ENCODE assay signal across 16 mouse cellular contexts in genomic region chr1:71579526-71579925, GRCm38 (mm10). TPM values are rescaled to one million over a fixed set of nuclear protein-coding genes. Genes with fewer than 3 reads are reported as not detected.
DNase-seq lines count a peak whose midpoint lies in the region; ATAC-seq lines count a peak whose summit lies in the region.
"Had no signal": no experiment of that assay in that cellular context is flagged by ENCODE, and none has a peak within 500 bp of the region (broad histone marks: within the 10 kb centered on the region; RNA-seq: fewer than 3 reads in every experiment).

No protein-coding gene starts in this region.

- H3K27me3 ChIP-seq in liver, embryonic 15.5 days = no peaks in the 10 kb centered on the region
- no peaks in the 10 kb centered on the region for H3K27me3 ChIP-seq in liver, embryonic 12.5 days (replicated peaks)
- H3K27me3 ChIP-seq: embryonic facial prominence, embryonic 13.5 days; forebrain, embryonic 12.5 days; stomach, embryonic 15.5 days had no signal

- peak; percentile 32 for DNase-seq in gastrocnemius, postnatal 25 days
- DNase-seq in gastrocnemius, adult 8-10 months (ENCODE audit: low spot score in 2 of 2) = no peak
- peak; percentile 40 for DNase-seq in kidney, postnatal 14 days
- DNase-seq in ovary, postnatal 14 days (ENCODE audit: low spot score) = peak; percentile 1
- DNase-seq in embryo, embryonic 9.5 days (ENCODE audit: extremely low spot score) = no peak
- DNase-seq: B cell, adult 2 months; cerebellum, postnatal 36 days; right cerebral cortex, postnatal 4 days; thymus, postnatal 4 days had no signal

- WGBS in liver, embryonic 15.5 days (ENCODE audit: insufficient replicate concordance) = 72% methylated on average over 4 of the region's 4 CpGs
- 80% methylated on average over 4 of the region's 4 CpGs for WGBS in liver, embryonic 12.5 days (ENCODE audit: insufficient replicate concordance)

- H3K4me3 ChIP-seq in liver, embryonic 15.5 days (replicated peaks) = no peak overlapping the region
- no peak overlapping the region for H3K4me3 ChIP-seq in liver, embryonic 12.5 days
- H3K4me3 ChIP-seq: embryonic facial prominence, embryonic 13.5 days; forebrain, embryonic 12.5 days; limb, embryonic 10.5 days; stomach, embryonic 15.5 days had no signal

- peak; percentile 44; the same call in 1 of the 2 replicates for ATAC-seq in liver, embryonic 15.5 days (ENCODE audit: insufficient read depth)
- no peak for ATAC-seq in liver, embryonic 12.5 days
- ATAC-seq in megakaryocyte-erythroid progenitor cell, adult 5-6 weeks (replicated peaks; ENCODE audit: low FRiP score, low TSS enrichment, poor library complexity, severe bottlenecking) = no peak

- no peak overlapping the region for H3K27ac ChIP-seq in liver, embryonic 15.5 days (replicated peaks)
- H3K27ac ChIP-seq in liver, embryonic 12.5 days = no peak overlapping the region
- H3K27ac ChIP-seq: embryonic facial prominence, embryonic 13.5 days; forebrain, embryonic 12.5 days; limb, embryonic 10.5 days; stomach, embryonic 15.5 days had no signal

- H3K36me3 ChIP-seq in liver, embryonic 15.5 days (replicated peaks) = peaks cover 45% of the 10 kb centered on the region
- H3K36me3 ChIP-seq in liver, embryonic 12.5 days = peaks cover 66% of the 10 kb centered on the region

- no peak overlapping the region for H3K4me2 ChIP-seq in liver, embryonic 15.5 days
- H3K4me2 ChIP-seq in liver, embryonic 12.5 days = no peak overlapping the region
- H3K4me2 ChIP-seq: embryonic facial prominence, embryonic 13.5 days; forebrain, embryonic 12.5 days; stomach, embryonic 15.5 days had no signal

- no peaks in the 10 kb centered on the region for H3K4me1 ChIP-seq in liver, embryonic 15.5 days (replicated peaks)
- H3K4me1 ChIP-seq in liver, embryonic 12.5 days = no peaks in the 10 kb centered on the region
- H3K4me1 ChIP-seq: embryonic facial prominence, embryonic 13.5 days; forebrain, embryonic 12.5 days; limb, embryonic 10.5 days; stomach, embryonic 15.5 days had no signal

- no peaks in the 10 kb centered on the region for H3K9me3 ChIP-seq in liver, embryonic 15.5 days (replicated peaks)
- no peaks in the 10 kb centered on the region for H3K9me3 ChIP-seq in liver, embryonic 12.5 days (replicated peaks)
- H3K9me3 ChIP-seq: embryonic facial prominence, embryonic 13.5 days; forebrain, embryonic 12.5 days; limb, embryonic 10.5 days; stomach, embryonic 15.5 days had no signal

- no peak overlapping the region for H3K9ac ChIP-seq in liver, embryonic 15.5 days
- H3K9ac ChIP-seq in liver, embryonic 12.5 days = no peak overlapping the region
- H3K9ac ChIP-seq: embryonic facial prominence, embryonic 13.5 days; forebrain, embryonic 12.5 days; stomach, embryonic 15.5 days had no signal

RNA-seq across cellular contexts. Expression of gene Atic, which starts 22.6 kb away (rescaled TPM):
- 10 to 100 TPM; 21.4 to 23.2 TPM for total RNA-seq in gastrocnemius, postnatal 25 days (2021)
- 10 to 100 TPM; 23.2 to 29.8 (median 25.6) TPM for total RNA-seq in gastrocnemius, adult 8-10 months (2022)
- polyA plus RNA-seq in liver, embryonic 15.5 days (2015; fragmentation: Nextera tagmentation; extraction: Ambion mirVana) = 33.0 and 33.1 TPM in 2 replicates
- 68.7 and 70.5 TPM in 2 replicates for polyA plus RNA-seq in liver, embryonic 12.5 days (2016; fragmentation: Nextera tagmentation; extraction: Ambion mirVana)
- total RNA-seq in megakaryocyte-erythroid progenitor cell, adult 5-6 weeks (2014; fragmentation: Nextera tagmentation) = 132 and 191 TPM in 2 replicates
- total RNA-seq in megakaryocyte-erythroid progenitor cell, adult 5-6 weeks (2017) = 308 and 387 TPM in 2 replicates

Comparison
In these comparisons a context has a peak if more than half of its experiments do, and no peak if none do; other contexts are left out.
1. DNase-seq: peak in gastrocnemius, postnatal 25 days (single experiment), kidney, postnatal 14 days (single experiment) and ovary, postnatal 14 days (single experiment); none in gastrocnemius, adult 8-10 months (0 of 2) and embryo, embryonic 9.5 days (single experiment).
2. RNA of gene Atic, which starts 22.6 kb away (total RNA-seq): 132 to 387 TPM in megakaryocyte-erythroid progenitor cell, adult 5-6 weeks; 23.2 to 29.8 TPM in gastrocnemius, adult 8-10 months and 21.4 to 23.2 TPM in gastrocnemius, postnatal 25 days; every median in the first group is over 4 times any median in the second.